Mouse (Mus musculus) adrenal gland, postnatal 25 days (tissue): ENCODE results near the gene Fzd7. TPM values are rescaled to one million over a fixed set of nuclear protein-coding genes. Genes with fewer than 3 reads are reported as not detected.
A peak's percentile ranks its signal among the peaks of the same experiment; 100 is the strongest.

Source experiments
- DNase-seq: peaks from one replicate; pipeline ENCODE4 v3.0.0; 2021; ENCODE audit warnings: mixed read lengths
- total RNA-seq: library from RNA; stranded (reverse); gene quantifications from 2 replicates; pipeline ENCODE4 v1.2.3, GENCODE M21; 2021

Fzd7 gene
- total RNA-seq, 1 experiment from 2014 or later: 17.9 TPM

DNA sequence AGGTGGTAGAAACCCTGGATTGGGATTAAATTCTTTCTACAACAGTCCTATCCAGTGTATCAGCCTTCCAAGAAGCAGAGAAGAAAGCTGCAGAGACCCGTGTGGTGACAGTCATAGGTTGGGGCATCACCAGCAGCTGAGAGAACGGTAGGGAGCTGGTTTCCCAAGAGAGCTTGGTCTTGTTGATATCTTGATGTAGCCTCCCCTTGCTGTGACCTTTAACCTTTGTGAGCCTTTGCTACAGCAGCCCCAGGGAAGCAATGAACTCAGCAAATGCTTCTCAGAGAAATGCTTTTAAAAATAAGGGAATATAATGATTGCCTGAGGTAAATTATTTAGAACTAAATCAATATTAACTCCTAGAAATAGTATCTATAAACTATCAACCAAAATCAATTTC is 20.1 kb downstream of the Fzd7 start:
- no peak for DNase-seq

DNA sequence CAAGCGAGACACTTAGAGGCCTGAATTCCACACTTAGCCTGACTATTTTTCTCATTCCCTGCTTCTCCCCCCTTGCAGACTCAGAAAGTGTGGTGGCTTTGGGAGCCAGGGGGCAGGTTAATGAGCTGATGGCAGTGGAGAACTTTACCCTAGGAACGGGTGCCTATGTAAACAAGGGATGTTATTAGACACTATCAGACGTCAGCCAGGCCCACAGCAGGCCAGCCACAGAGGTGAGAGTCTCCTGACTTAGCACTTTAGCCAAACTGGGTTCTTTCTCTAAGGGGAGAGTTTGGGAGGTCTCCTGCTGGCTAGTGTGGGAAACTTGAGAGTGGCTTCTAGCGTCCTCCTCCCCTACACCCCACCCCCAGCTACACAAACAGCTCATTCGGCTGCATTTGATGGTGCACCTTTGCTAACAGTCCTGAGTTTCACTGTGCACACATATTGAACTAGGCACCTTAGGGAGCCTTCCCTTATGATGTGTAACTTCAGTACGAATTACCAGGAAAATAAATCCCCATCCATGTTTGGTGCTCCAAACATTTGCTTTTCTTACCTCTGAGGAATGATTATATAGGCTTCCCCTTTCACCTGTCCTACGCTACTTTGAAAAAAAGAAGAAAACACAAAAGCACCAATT is 21.6 kb downstream of the Fzd7 start:
- no peak for DNase-seq

DNA sequence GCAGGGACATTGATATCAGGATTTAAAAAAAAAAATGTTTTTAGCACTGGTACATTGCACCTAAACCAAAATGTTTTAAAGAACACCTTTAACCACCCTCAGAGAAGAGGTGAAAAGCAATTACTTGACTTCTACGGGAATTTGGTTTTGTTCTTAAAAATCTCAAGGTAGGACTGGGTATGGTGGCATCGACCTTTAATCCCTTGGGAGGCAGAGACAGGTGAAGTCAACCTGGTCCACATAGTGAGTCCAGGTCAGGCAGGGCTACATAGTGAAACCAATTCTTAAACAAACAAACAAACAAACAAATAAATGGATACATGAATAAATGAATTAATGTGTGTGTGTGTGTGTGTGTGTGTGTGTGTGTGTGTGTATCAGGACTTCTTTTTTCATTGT is 22.1 kb downstream of the Fzd7 start:
- DNase-seq: no peak

DNA sequence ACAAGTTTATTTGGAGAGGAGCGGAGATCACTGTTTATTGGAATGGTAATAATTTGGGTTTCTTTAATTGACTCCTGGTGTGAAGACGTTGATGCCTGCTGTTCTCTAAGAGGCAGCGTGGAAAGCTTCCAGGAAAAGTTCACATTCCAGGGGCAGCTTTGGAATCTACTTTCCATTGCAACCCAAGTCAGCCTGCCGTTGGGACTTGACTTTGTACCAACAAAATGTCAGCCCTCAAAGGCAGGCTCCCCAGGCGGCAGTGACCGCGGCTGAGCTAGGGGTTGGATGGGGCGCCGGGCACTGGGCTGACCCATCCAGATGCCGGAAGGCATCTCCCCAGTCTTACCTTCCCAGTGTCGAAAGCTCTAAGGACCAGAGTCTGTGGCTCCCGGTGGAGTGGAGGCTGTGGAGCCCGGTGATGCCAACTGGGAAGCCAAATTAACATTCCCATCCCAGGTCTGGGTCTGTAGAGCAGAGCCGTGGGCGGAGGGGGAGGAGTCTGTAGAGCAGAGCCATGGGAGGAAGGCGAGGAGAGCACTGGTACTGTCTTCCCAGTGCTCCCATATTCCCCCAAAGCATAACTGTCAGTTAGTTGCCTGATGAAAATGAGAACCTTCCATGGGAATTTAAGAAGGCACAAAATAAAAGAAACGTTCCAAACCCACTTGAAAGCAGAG is 26.4 kb downstream of the Fzd7 start:
- DNase-seq: no peak

DNA sequence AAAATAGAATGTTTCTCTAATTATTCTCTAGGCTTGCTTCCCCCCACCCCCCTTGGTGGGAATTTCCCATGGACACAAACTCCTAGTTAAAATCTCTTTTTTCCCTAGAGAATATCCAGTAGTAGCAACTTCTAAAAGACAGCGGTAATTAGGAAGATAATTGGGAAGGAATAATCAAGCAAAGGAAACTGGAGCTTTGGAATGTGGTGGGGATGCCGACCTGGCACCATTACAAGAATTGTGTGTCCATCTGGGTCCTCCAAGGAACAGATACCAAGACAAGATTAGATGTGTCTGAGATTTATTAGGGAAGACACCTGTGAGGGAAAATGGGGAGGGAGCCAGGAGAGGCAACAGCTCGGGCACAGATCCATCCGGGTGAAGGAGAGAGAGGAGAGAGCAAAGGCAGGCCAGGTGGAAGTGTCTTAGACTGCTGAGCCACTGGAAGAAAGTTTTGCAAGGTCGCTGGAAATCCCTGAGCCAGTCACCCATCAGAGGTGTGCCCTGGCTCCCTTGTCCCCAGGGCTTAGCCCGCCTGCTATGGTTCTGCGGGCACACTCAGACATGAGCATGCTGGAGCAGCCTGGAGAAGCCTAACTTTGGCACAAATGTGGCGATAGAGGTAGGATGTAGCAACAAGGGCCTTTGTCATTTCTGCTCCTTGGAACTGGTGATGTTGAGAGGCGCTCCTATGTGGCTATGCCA is 29.5 kb downstream of the Fzd7 start:
- no peak for DNase-seq

DNA sequence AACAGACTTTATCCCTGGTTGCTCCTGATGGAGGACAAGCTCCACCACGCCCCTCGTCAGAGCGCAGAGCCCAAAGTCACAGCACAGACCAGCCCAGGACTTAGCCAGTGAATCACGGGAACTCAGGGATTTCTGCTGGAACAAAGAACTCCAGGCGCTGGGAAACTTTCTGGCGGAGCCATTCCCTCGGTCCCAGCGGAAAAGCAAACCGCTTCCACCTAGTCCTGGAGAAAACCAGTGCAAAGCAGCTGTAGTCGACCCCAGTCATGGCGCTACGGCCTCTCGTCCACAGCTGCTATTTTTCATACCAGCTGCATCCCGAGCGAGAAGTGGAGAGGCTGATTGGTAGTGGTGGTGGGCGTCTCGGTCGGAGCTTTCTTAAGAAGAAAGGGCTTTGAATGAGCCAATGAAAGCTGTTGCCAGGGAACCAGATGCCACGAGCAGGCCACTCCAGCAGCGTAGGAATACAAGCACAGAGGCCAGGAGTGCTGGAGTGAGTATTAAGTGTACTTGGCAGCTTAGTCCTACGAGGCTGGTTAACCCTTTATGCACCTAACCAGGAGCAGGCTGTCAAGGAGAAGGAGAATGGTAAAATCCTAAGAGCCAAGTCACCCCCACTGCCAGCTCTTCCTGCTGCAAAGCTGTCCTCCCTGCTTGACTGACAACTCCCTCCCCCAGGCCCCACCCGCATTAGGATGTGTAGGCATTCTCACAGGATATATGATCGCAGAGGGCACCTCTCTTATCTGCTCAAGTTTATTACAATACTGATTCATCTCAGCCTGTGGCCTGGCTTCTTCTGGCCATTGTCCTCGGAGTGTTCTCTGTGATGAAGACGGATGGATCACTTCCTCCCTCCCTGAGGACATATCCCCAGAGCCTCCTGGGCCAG is 34.0 kb downstream of the Fzd7 start, which contains the start of gene Gm973:
Gene Gm973, plus strand, starts transcription at position 239 of the 892 bp plus-strand sequence.
- DNase-seq: peak; percentile 9

DNA sequence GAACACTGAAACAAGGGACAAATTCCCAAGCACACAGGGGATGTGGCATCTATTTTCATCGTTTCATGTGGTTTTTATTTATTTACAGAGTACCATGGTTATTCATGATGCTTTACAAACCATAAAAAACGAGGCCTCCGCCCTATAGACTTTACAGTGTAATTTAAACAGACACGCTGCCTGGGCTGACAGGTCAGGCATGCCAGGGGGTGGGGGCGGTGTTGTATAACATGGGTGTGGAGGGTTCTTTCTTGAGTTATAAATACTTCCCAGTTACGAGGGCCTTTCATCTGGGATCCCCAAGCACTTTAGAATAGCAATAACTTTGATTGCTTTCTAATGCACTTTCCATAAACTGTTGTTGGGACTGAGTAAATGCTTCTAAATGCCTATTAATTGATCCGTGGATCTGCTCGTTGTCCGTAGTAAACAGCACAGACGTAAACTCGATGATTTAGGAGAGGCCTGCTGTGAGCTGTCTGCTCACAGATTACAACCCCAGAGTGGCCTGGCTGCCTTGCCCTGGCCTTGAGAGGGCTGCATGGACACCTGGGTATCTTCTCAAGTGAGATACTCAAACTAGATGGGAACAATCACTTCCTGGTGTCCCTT is 38.1 kb downstream of the Fzd7 start:
- no peak for DNase-seq

DNA sequence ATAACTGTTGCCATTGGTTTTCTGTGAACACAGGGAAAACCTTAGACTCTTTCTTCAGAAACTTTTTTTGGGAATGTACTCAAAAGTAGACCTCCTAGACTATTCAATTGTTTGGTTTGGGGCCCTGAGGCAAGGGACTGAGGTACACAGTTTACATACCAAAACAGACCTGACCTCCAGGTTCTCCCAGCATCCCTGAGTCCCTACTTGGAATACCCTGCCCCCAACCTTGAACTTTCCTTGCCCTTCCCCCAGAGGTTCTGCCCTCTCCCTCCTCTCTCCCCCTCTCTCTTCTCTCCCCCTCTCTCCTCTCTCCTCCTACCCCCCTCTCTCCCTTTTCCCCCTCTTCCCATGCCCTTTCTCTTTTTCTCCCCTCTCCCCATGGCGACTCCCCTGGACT is 40.2 kb downstream of the Fzd7 start:
- DNase-seq: no peak

DNA sequence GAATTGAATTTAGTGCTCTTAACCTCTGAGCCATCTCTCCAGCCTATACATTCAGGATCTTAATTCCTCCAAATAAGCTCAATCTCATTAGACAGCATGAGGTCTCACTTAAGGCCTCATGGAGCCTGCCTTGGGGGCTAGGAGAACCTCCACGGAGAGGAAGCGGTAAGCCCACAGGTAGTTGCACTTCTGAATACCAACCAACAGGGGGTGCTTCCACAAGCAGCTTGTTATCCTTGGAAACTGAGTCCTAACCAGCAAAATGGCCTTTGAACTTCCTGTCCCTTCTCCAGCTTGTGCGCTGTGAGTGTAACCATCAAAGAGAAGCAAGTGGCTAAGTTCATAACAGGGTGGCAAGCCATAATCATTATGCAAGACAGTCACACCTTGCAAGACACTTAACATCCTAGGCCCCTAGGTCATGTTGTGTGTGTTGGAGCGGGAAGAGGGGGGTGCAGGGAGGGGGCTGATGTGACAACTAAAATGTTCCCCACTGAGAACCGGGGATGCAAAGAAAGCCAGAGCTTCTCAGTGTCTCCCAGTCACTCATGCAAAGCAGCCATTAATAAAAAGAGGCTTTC is 41.2 kb downstream of the Fzd7 start:
- no peak for DNase-seq

DNA sequence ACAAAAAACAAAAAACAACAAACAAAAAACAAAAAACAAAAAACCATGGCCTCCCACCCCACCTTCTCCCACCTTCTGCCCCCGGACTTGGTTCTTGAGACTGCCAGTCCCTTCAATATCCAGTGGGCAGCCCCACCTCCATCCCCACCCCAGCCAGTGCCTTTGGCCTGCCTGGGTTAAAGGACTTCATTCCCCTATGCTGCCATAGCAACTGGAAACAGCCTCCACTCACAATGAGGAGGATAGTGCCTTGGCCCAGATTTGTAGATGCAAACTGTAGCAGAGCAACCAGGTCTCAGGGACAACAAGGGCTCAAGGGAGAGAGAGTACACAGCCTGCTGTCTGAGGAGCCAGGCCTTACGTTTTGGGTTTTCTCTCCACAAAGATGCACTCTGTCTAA is 41.8 kb downstream of the Fzd7 start:
- DNase-seq: no peak

DNA sequence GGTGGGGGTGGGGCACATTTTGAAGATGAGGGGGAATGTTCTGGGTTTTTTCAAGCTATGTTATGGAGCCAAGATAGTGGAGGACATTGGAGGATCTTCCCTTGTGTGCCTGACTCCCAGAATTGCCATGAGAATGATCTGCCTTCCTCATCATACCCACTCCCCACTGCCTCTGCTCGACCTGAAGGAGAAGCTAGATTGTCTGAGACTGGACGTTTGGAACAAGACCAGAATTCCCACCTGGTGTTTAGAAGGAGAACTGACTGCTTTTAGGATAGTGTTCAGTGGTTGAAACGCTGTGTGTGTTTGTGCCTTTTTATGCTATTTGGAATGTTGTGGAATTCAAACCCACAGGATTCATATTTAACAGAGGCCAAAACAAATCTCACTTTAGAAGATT is 42.5 kb downstream of the Fzd7 start:
- no peak for DNase-seq

DNA sequence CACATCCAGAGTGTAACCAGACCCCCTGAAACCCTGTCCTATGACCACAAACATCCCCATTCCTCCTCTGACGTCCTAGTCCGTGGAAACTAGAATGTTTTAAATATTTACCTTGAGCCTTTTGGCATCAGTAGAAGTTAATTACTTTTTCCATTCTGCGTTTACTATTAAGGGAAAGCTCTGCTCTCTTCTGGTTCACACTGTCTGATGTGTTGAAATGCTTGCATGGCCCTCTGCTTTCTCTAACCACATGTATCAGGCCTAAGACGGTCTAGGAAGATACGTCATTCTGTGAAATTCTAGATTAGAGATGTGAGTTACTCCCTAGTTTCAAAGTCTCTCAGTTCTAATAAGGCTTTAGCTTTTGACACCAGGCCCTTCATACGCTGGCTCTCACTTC is 45.0 kb downstream of the Fzd7 start:
- DNase-seq: no peak

DNA sequence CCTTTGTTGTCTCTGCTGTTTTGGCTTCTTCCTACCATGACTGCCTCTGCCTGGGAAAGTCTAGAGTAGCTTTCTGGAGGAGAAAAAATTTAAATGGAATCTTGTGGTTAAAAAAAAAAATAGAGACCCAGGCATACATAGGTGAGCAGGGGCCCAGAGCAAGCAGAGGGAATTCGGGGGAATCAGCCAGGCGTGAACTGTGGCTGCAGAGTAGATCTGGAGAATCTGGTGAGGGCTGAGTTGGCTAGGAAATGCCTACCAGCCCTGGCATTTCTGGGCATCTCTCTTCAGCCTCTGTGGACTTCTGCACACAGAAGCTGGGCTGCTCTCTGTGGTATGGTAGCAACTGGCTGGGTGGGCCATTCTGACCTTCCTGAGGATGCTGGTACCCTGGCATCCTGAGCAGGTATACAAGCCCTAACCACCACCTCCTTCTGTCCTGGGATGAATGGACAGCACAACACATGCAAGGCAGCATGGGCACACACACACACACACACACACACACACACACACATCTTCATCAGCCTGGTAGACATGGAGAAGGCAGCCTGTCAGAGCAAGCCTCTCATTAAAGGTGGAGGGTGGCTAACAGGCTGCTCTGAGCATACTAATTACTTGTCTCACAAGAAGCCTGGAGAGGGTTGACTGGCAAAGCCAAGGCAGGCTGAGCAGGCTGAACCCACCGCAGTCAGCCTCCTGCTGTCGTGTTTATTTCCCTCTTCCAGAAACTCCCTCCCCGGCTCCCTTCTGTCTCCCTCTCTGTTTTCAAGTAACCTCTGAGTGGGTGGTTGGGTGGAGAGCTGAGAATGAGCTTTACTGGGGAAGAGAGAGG is 53.0 kb downstream of the Fzd7 start:
- no peak for DNase-seq

Other genes with a start within 250 kb of the Fzd7 start
- 10.7 and 12.4 TPM in 2 replicates for gene Als2, start 245.2 kb upstream of the Fzd7 start, total RNA-seq
- 0.36 TPM in 1 of 2 replicates, not detected in the other for gene Cdk15, start 225.5 kb upstream of the Fzd7 start, total RNA-seq
- gene Gm973, start 33.8 kb downstream of the Fzd7 start, total RNA-seq: 10.8 and 22.8 TPM in 2 replicates
- gene Sumo1, start 188.4 kb downstream of the Fzd7 start, total RNA-seq: 160 and 162 TPM in 2 replicates
- gene Nop58, start 202.5 kb downstream of the Fzd7 start, total RNA-seq: 103 and 116 TPM in 2 replicates